Mouse (Mus musculus) brown adipose tissue, adult 24 weeks (tissue): Measurements from ENCODE around the gene Suz12. TPM values are rescaled to one million over a fixed set of nuclear protein-coding genes. Genes with fewer than 3 reads are reported as not detected.
"Not testable (repeated sequence)": the region's sequence is repeated elsewhere in the genome, so short reads cannot be mapped to it uniquely, and the experiment has no call there.

ENCODE experiments used
- H3K27ac ChIP-seq: fragments of 200-500 bp; replicated peaks from 2 replicates; pipeline ENCODE4 v1.5.1; 2012; ENCODE audit warnings: low read depth, mild to moderate bottlenecking, low read length
- H3K4me1 ChIP-seq: fragments of 200-500 bp; 2 replicates; pipeline ENCODE4 v1.6.1; 2012; ENCODE audit warnings: low read length, mixed read lengths; ENCODE audit not compliant: control insufficient read depth, insufficient read depth, insufficient read length
- H3K4me3 ChIP-seq: fragments of 200-500 bp; 2 replicates; pipeline ENCODE4 v1.5.1; 2012; ENCODE audit warnings: low read depth, mild to moderate bottlenecking, low read length, moderate library complexity; ENCODE audit not compliant: insufficient read depth
- polyA plus RNA-seq: library from polyadenylated mRNA; stranded (reverse); fragments of >200 nt; gene quantifications from 2 replicates; pipeline ENCODE4 v1.2.4, GENCODE M21; 2012; ENCODE audit not compliant: missing spikeins, insufficient read depth, insufficient read length

Suz12 gene
- polyA plus RNA-seq, 1 experiment = 20.6 TPM

- H3K4me1 ChIP-seq, H3K4me3 ChIP-seq, H3K27ac ChIP-seq: not testable (repeated sequence)
These were observed 16.3 kb upstream of the Suz12 start for GRCm38 (mm10) chr11:79976645-79977044.

- H3K4me3 ChIP-seq, H3K4me1 ChIP-seq, H3K27ac ChIP-seq: not testable (repeated sequence)
These were observed 15.8 kb upstream of the Suz12 start for GRCm38 (mm10) chr11:79977061-79977460.

- not testable (repeated sequence) for H3K27ac ChIP-seq, H3K4me3 ChIP-seq, H3K4me1 ChIP-seq
These were observed 15.2 kb upstream of the Suz12 start for GRCm38 (mm10) chr11:79977747-79978146.

- Histone ChIP-seq H3K4me3 (no peak overlapping the region), H3K27ac (no peak overlapping the region), H3K4me1 (no peaks in the 10 kb centered on the region)
These were observed 6.0 kb upstream of the Suz12 start for GRCm38 (mm10) chr11:79986886-79987285.

GRCm38 (mm10) chr11:79987896-79988295 lies 5.0 kb upstream of the Suz12 start:
- no peaks in the 10 kb centered on the region for H3K4me1 ChIP-seq

GRCm38 (mm10) chr11:79990120-79990519 lies 2.8 kb upstream of the Suz12 start:
- Histone ChIP-seq H3K4me3 (no peak overlapping the region), H3K27ac (no peak overlapping the region), H3K4me1 (no peaks in the 10 kb centered on the region)

More at GRCm38 (mm10) chr11:79987896-79988295, 5.0 kb upstream of the Suz12 start:
- H3K4me3 ChIP-seq = no peak overlapping the region
- no peak overlapping the region for H3K27ac ChIP-seq

GRCm38 (mm10) chr11:79991600-79991999 lies 1.3 kb upstream of the Suz12 start:
- Histone ChIP-seq H3K4me3 (0 out of 2 replicates have a peak overlapping the region, but pooled peaks have one; percentile 13), H3K4me1 (no peaks in the 10 kb centered on the region), H3K27ac (no peak overlapping the region)

GRCm38 (mm10) chr11:79992035-79992591 lies 793 bp upstream of the Suz12 start:
- Histone ChIP-seq H3K4me3 (peak overlapping the region; percentile 95), H3K4me1 (no peaks in the 10 kb centered on the region), H3K27ac (no peak overlapping the region)

- Histone ChIP-seq H3K4me1 (no peaks in the 10 kb centered on the region), H3K4me3 (peak overlapping the region; percentile 84), H3K27ac (no peak overlapping the region; the same call in 1 of the 2 replicates)
These were observed 707 bp downstream of the Suz12 start for GRCm38 (mm10) chr11:79993356-79994270.

GRCm38 (mm10) chr11:79994271-79994988 lies 1.5 kb downstream of the Suz12 start:
- Histone ChIP-seq H3K4me1 (no peaks in the 10 kb centered on the region), H3K27ac (no peak overlapping the region), H3K4me3 (no peak overlapping the region)

GRCm38 (mm10) chr11:80016533-80016932 lies 23.6 kb downstream of the Suz12 start:
- not testable (repeated sequence) for H3K27ac ChIP-seq, H3K4me3 ChIP-seq, H3K4me1 ChIP-seq

- no peak overlapping the region for H3K27ac ChIP-seq
These were observed 26.9 kb downstream of the Suz12 start for GRCm38 (mm10) chr11:80019792-80020191.

GRCm38 (mm10) chr11:80021306-80021705 lies 28.4 kb downstream of the Suz12 start:
- no peaks in the 10 kb centered on the region for H3K4me1 ChIP-seq
- no peak overlapping the region for H3K4me3 ChIP-seq
- no peak overlapping the region for H3K27ac ChIP-seq

More at GRCm38 (mm10) chr11:80019792-80020191, 26.9 kb downstream of the Suz12 start:
- Histone ChIP-seq H3K4me3 (no peak overlapping the region), H3K4me1 (no peaks in the 10 kb centered on the region)

- no peak overlapping the region for H3K4me3 ChIP-seq
- no peak overlapping the region for H3K27ac ChIP-seq
- no peaks in the 10 kb centered on the region for H3K4me1 ChIP-seq
These were observed 44.6 kb downstream of the Suz12 start for GRCm38 (mm10) chr11:80037495-80037894.
